Mouse (Mus musculus): ENCODE measurements around the gene Tsen2.

- no peak for TF ChIP-seq CTCF (IDR thresholded peaks at IDR 0.05; ENCODE audit: control insufficient read depth, insufficient read depth, low read length)
- no peak for TF ChIP-seq POLR2A (IDR thresholded peaks at IDR 0.05; ENCODE audit: borderline replicate concordance, control insufficient read depth, low read depth, low read length)
Measured at GRCm38 (mm10) chr6:115522691-115523146, 21.7 kb upstream of the Tsen2 start.

Measured in bone marrow, adult 2 months (tissue).